Mouse (Mus musculus): ENCODE measurements around the gene Shq1. TPM values are rescaled to one million over a fixed set of nuclear protein-coding genes. Genes with fewer than 3 reads are reported as not detected.
A peak's percentile ranks its signal among the peaks of the same experiment; 100 is the strongest.

Shq1 gene
- polyA plus RNA-seq, 1 experiment from 2014 or later = 20.1 TPM

- Histone ChIP-seq H3K27me3 (peaks cover 3% of the 10 kb centered on the region; the same call in 1 of the 2 replicates), H3K4me1 (replicated peaks) (peaks cover 27% of the 10 kb centered on the region), H3K9me3 (no peaks in the 10 kb centered on the region), H3K27ac (no peak overlapping the region), H3K4me2 (peak overlapping the region; percentile 81; the same call in 1 of the 2 replicates), H3K9ac (replicated peaks) (no peak overlapping the region), H3K36me3 (no peaks in the 10 kb centered on the region), H3K4me3 (replicated peaks) (no peak overlapping the region)
- WGBS = 75% methylated on average over 6 of the region's 6 CpGs
- ATAC-seq (ENCODE audit: insufficient number of reproducible peaks, insufficient read depth, low FRiP score, low TSS enrichment, low read depth) = no peak
Measured at GRCm38 (mm10) chr6:100706861-100707260, 35.9 kb upstream of the Shq1 start.

DNA sequence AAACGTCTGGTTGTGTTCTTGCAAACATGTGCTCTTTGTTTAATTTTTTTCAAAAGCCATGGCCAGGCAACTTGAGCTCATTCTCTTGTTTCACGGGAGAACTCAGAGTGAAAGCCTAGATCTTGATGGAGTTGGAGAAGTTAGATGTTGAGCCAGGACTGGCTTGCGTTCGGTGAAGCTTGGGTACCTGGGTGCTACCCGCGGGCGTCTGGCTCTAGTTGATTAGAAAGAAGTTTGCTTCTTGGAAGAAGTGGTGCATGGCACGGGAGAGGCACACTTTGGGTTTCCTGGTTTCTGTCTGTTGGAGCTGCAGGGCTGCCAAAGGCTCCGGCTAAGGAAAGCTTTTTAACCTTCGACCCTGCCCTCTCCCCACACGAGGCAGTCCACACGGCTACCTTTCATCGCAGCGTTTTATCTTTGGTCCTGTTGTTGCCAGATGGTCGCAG, 34.4 kb upstream of the Shq1 start:
- peak overlapping the region; percentile 87 for H3K27ac ChIP-seq
- WGBS = under 1% methylated on average over 15 of the region's 15 CpGs
- H3K4me3 ChIP-seq (replicated peaks) = peak overlapping the region; percentile 84
- H3K9ac ChIP-seq (replicated peaks) = peak overlapping the region; percentile 94
- H3K9me3 ChIP-seq = no peaks in the 10 kb centered on the region
- H3K4me1 ChIP-seq (replicated peaks) = peaks cover 27% of the 10 kb centered on the region
- peak overlapping the region; percentile 81 for H3K4me2 ChIP-seq
- H3K36me3 ChIP-seq = no peaks in the 10 kb centered on the region
- no peak for ATAC-seq (ENCODE audit: insufficient number of reproducible peaks, insufficient read depth, low FRiP score, low TSS enrichment, low read depth)
- H3K27me3 ChIP-seq = peaks cover 3% of the 10 kb centered on the region; the same call in 1 of the 2 replicates

DNA sequence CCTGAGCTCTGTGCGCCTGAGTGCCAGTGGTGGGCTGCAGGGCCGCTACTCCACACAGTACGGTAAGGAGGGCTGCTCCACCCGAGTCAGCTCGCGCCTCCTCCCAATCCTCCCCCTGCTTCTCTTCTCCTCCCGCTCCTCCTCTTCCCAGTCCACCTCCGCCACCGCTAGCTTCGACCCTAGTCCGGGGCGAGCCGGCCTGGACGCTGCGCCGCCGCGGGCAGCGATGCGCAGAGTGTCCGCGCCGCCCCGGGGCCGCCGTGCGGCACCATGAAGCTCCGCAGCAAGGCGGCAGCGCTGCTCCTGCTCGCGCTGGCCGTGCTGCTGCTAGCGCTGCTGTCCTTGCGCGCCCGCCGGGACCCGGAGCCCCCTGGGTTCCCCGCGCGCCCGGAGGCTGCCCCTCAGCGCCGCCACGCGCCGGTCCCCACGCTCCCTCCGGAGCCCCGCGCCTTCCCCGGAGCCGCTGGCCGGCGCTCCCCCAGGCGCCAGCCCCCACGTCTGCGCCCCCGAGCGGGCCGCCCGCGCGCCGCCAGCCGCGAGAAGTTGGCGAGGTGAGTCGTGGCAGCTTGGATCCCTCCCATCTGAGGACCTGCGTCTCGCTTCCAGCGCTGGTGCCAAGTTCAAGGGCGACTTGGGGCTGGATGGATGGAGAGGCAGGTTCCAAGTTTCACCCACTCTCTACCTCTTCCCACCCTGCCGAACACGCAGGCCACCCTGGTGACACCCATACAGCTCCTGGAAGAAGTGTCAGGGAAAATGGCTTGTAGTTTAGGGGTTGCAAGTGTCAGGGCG, 33.8 kb upstream of the Shq1 start, which contains the start of gene Gxylt2:
TSS of gene Gxylt2 (plus strand) at position 161 of the 792 bp plus-strand sequence.
- Histone ChIP-seq H3K4me1 (replicated peaks) (peaks cover 27% of the 10 kb centered on the region), H3K9ac (replicated peaks) (peak within 1 kb of the TSS; percentile 94)

DNA sequence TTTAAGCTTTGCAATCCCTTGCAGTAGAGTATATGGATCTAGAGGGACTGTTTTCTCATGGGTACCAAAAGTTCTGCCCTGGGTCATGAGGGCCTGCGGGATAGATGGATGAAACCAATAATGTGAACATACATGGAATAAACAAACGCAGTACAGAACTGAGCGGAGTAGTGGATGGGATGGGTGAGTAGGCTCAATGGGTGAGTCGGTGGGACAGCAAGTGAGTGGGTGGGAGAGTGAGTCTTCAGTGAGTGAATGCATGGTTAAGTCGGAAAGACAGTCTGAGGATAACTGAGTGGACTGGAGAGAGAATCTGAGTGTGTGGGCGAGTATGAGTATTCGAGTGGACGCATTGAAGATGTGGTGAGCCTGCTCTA, 33.2 kb upstream of the Shq1 start:
- H3K4me1 ChIP-seq (replicated peaks) = peaks cover 24% of the 10 kb centered on the region
- no peak for ATAC-seq (ENCODE audit: insufficient number of reproducible peaks, insufficient read depth, low FRiP score, low TSS enrichment, low read depth)
- peak overlapping the region; percentile 87 for H3K27ac ChIP-seq
- peak overlapping the region; percentile 81 for H3K4me2 ChIP-seq
- no peaks in the 10 kb centered on the region for H3K9me3 ChIP-seq
- peaks cover 3% of the 10 kb centered on the region; the same call in 1 of the 2 replicates for H3K27me3 ChIP-seq
- peak overlapping the region; percentile 94; the same call in 1 of the 2 replicates for H3K9ac ChIP-seq (replicated peaks)
- no peaks in the 10 kb centered on the region for H3K36me3 ChIP-seq
- H3K4me3 ChIP-seq (replicated peaks) = peak overlapping the region; percentile 84
- 33% methylated on average over 8 of the region's 8 CpGs for WGBS

More for the DNA sequence above, 33.8 kb upstream of the Shq1 start, which contains the start of gene Gxylt2:
- H3K27me3 ChIP-seq = peaks cover 3% of the 10 kb centered on the region; the same call in 1 of the 2 replicates
- WGBS = under 1% methylated on average over 61 of the region's 77 CpGs
- H3K36me3 ChIP-seq = no peaks in the 10 kb centered on the region
- peak; percentile 95 for ATAC-seq (ENCODE audit: insufficient number of reproducible peaks, insufficient read depth, low FRiP score, low TSS enrichment, low read depth)
- H3K27ac ChIP-seq = peak within 1 kb of the TSS; percentile 87
- H3K9me3 ChIP-seq = no peaks in the 10 kb centered on the region
- peak within 1 kb of the TSS; percentile 84 for H3K4me3 ChIP-seq (replicated peaks)
- peak within 1 kb of the TSS; percentile 81 for H3K4me2 ChIP-seq

DNA sequence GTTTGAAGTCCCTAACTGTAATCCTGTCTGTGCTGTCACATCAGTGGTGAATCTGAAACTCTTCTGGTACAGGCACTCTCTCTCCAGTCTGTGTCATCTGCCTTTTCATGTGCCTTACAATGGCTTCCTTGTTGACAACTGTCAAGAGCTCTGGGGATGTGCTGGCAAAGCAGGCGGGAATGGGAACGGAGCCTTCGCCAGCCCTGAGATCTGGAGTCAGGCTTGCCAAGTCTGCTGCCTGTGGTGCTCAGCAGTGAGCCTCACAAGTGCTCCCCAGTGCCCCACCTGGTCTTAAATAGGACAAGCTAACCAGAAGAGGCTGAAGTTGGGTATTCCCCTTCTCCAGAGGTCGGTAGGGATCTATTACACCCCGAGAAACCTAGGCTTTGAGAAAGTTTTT, 29.8 kb upstream of the Shq1 start:
- H3K4me1 ChIP-seq (replicated peaks) = peaks cover 7% of the 10 kb centered on the region
- no peak for ATAC-seq (ENCODE audit: insufficient number of reproducible peaks, insufficient read depth, low FRiP score, low TSS enrichment, low read depth)
- H3K27ac ChIP-seq = no peak overlapping the region
- H3K4me2 ChIP-seq = no peak overlapping the region
- WGBS = 83% methylated on average over 5 of the region's 5 CpGs
- no peaks in the 10 kb centered on the region for H3K27me3 ChIP-seq
- H3K9ac ChIP-seq (replicated peaks) = no peak overlapping the region
- H3K4me3 ChIP-seq (replicated peaks) = no peak overlapping the region
- no peaks in the 10 kb centered on the region for H3K36me3 ChIP-seq
- H3K9me3 ChIP-seq = no peaks in the 10 kb centered on the region

DNA sequence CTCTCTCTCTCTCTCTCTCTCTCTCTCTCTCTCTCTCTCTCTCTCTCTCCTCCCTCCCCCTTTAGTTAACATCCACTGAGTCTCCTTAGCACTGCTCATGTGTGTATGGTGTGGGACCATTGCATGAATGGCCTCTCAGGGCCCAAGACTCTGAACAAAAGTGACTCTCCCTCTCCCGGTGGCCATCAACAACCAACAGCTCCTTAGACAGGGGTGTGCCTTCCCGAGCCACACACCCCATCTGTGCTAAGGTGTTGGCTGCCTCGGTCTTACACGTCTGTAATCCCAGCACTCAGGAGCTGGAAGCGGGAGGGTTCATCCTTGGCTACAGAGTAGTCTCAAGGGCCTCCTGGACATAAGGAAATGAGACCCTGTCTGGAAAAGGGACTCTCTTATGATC, 29.0 kb upstream of the Shq1 start:
- no peaks in the 10 kb centered on the region for H3K36me3 ChIP-seq
- no peaks in the 10 kb centered on the region for H3K27me3 ChIP-seq
- WGBS = 76% methylated on average over 5 of the region's 5 CpGs
- H3K9me3 ChIP-seq = no peaks in the 10 kb centered on the region
- H3K27ac ChIP-seq = no peak overlapping the region
- H3K9ac ChIP-seq (replicated peaks) = no peak overlapping the region
- no peak for ATAC-seq (ENCODE audit: insufficient number of reproducible peaks, insufficient read depth, low FRiP score, low TSS enrichment, low read depth)
- H3K4me2 ChIP-seq = no peak overlapping the region
- no peak overlapping the region for H3K4me3 ChIP-seq (replicated peaks)
- peaks cover 7% of the 10 kb centered on the region for H3K4me1 ChIP-seq (replicated peaks)

- no peak overlapping the region for H3K4me3 ChIP-seq (replicated peaks)
- no peak overlapping the region for H3K9ac ChIP-seq (replicated peaks)
- no peak overlapping the region for H3K27ac ChIP-seq
- H3K36me3 ChIP-seq = no peaks in the 10 kb centered on the region
- H3K4me2 ChIP-seq = no peak overlapping the region
- WGBS = 79% methylated on average over 2 of the region's 2 CpGs
- no peaks in the 10 kb centered on the region for H3K9me3 ChIP-seq
- no peak for ATAC-seq (ENCODE audit: insufficient number of reproducible peaks, insufficient read depth, low FRiP score, low TSS enrichment, low read depth)
- H3K4me1 ChIP-seq (replicated peaks) = no peaks in the 10 kb centered on the region
- no peaks in the 10 kb centered on the region for H3K27me3 ChIP-seq
Measured at GRCm38 (mm10) chr6:100686341-100686740, 15.4 kb upstream of the Shq1 start.

- Histone ChIP-seq H3K27me3 (no peaks in the 10 kb centered on the region), H3K27ac (no peak overlapping the region), H3K9me3 (no peaks in the 10 kb centered on the region), H3K4me1 (replicated peaks) (no peaks in the 10 kb centered on the region), H3K4me3 (replicated peaks) (no peak overlapping the region), H3K9ac (replicated peaks) (no peak overlapping the region), H3K4me2 (no peak overlapping the region), H3K36me3 (no peaks in the 10 kb centered on the region)
- WGBS = 84% methylated on average over 2 of the region's 2 CpGs
- no peak for ATAC-seq (ENCODE audit: insufficient number of reproducible peaks, insufficient read depth, low FRiP score, low TSS enrichment, low read depth)
Measured at GRCm38 (mm10) chr6:100678636-100679035, 7.7 kb upstream of the Shq1 start.

- H3K4me3 ChIP-seq (replicated peaks) = no peak overlapping the region
- no peak overlapping the region for H3K27ac ChIP-seq
- H3K4me1 ChIP-seq (replicated peaks) = peaks cover 3% of the 10 kb centered on the region
- peaks cover 12% of the 10 kb centered on the region; the same call in 1 of the 2 replicates for H3K27me3 ChIP-seq
- no peaks in the 10 kb centered on the region for H3K36me3 ChIP-seq
- 85% methylated on average over 6 of the region's 7 CpGs for WGBS
- no peak overlapping the region for H3K9ac ChIP-seq (replicated peaks)
- no peaks in the 10 kb centered on the region for H3K9me3 ChIP-seq
- ATAC-seq (ENCODE audit: insufficient number of reproducible peaks, insufficient read depth, low FRiP score, low TSS enrichment, low read depth) = no peak
- H3K4me2 ChIP-seq = no peak overlapping the region
Measured at GRCm38 (mm10) chr6:100676461-100676860, 5.5 kb upstream of the Shq1 start.

DNA sequence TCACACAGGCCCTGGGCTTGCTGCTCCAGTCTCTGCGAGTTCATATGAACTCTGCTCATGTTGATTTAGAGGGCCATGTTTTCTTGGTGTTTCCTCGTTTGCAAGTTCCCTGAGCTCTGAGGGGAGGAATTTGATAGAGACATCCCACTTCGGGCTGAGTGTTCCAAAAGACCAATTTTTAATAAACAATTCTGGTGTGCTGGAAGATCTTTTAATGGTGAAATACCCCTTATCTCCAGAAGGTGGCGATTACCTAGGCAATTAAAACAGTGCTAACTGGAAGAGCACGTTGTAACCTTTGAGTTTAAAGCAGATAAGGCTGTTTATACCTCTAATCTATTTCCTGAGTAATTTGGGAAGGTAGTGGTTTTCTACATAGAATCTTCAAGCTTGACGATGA, 4.0 kb upstream of the Shq1 start:
- H3K4me1 ChIP-seq (replicated peaks) = peaks cover 9% of the 10 kb centered on the region
- H3K4me2 ChIP-seq = no peak overlapping the region
- H3K9me3 ChIP-seq = no peaks in the 10 kb centered on the region
- H3K36me3 ChIP-seq = no peaks in the 10 kb centered on the region
- 24% methylated on average over 6 of the region's 6 CpGs for WGBS
- H3K4me3 ChIP-seq (replicated peaks) = no peak overlapping the region
- no peak overlapping the region for H3K9ac ChIP-seq (replicated peaks)
- no peak overlapping the region for H3K27ac ChIP-seq
- peaks cover 12% of the 10 kb centered on the region; the same call in 1 of the 2 replicates for H3K27me3 ChIP-seq
- no peak for ATAC-seq (ENCODE audit: insufficient number of reproducible peaks, insufficient read depth, low FRiP score, low TSS enrichment, low read depth)

- peaks cover 12% of the 10 kb centered on the region; the same call in 1 of the 2 replicates for H3K27me3 ChIP-seq
- H3K4me1 ChIP-seq (replicated peaks) = peaks cover 10% of the 10 kb centered on the region
- no peak; the same call in 1 of the 2 replicates for ATAC-seq (ENCODE audit: insufficient number of reproducible peaks, insufficient read depth, low FRiP score, low TSS enrichment, low read depth)
- H3K9ac ChIP-seq (replicated peaks) = no peak overlapping the region; the same call in 1 of the 2 replicates
- peak overlapping the region; percentile 71 for H3K4me3 ChIP-seq (replicated peaks)
- no peaks in the 10 kb centered on the region for H3K9me3 ChIP-seq
- no peaks in the 10 kb centered on the region for H3K36me3 ChIP-seq
- H3K27ac ChIP-seq = no peak overlapping the region
- 4% methylated on average over 7 of the region's 7 CpGs for WGBS
- H3K4me2 ChIP-seq = peak overlapping the region; percentile 95
Measured at GRCm38 (mm10) chr6:100671401-100671800, 444 bp upstream of the Shq1 start.

Measured in limb, embryonic 12.5 days (tissue).